Mouse (Mus musculus) kidney, postnatal 4 days (tissue): ENCODE measurements at regions not wholly inside any gene's neighbourhood (a gene's known extent, or its start where the extent isn't known, plus 50 kb on each side); places are given as distances from the start of the nearest gene placed in this dataset.
A peak's percentile ranks its signal among the peaks of the same experiment; 100 is the strongest.

Experiments
- DNase-seq, 2 experiments: peaks; one replicate each; pipeline ENCODE4 v3.0.0; 2021; ENCODE audit warnings: mixed read lengths in 2 of 2

GRCm38 (mm10) chr6:39283761-39284415 lies 77.3 kb upstream of the Kdm7a start:
- DNase-seq: peak; percentile 23 to 43

- DNase-seq: no peak
These were observed 71.7 kb upstream of the Kdm7a start for GRCm38 (mm10) chr6:39278317-39278716.

GRCm38 (mm10) chr6:39274774-39275502 lies 68.3 kb upstream of the Kdm7a start:
- DNase-seq: no peak

- no peak for DNase-seq
These were observed 66.8 kb upstream of the Kdm7a start for GRCm38 (mm10) chr6:39273427-39273826.

- DNase-seq: no peak
These were observed 63.9 kb upstream of the Kdm7a start for GRCm38 (mm10) chr6:39270457-39270856.

GRCm38 (mm10) chr6:39269706-39270105 lies 63.1 kb upstream of the Kdm7a start:
- peak in 1 of 2 experiments; percentile 18 for DNase-seq

- DNase-seq: no peak
These were observed 62.2 kb upstream of the Kdm7a start for GRCm38 (mm10) chr6:39268647-39269428.

- DNase-seq: peak; percentile 49 to 67
These were observed 58.1 kb upstream of the Kdm7a start for GRCm38 (mm10) chr6:39264722-39265121.

- DNase-seq: no peak
These were observed 57.0 kb upstream of the Kdm7a start for GRCm38 (mm10) chr6:39263615-39264014.

- no peak for DNase-seq
These were observed 55.4 kb upstream of the Kdm7a start for GRCm38 (mm10) chr6:39261951-39262350.

GRCm38 (mm10) chr6:39260480-39260879 lies 53.9 kb upstream of the Kdm7a start:
- no peak for DNase-seq

- DNase-seq: no peak
These were observed 52.5 kb upstream of the Kdm7a start for GRCm38 (mm10) chr6:39259129-39259528.

- DNase-seq: no peak
These were observed 52.1 kb upstream of the Kdm7a start for GRCm38 (mm10) chr6:39258656-39259055.

- peak in 1 of 2 experiments; percentile 13 for DNase-seq
These were observed 51.2 kb upstream of the Kdm7a start for GRCm38 (mm10) chr6:39257667-39258395.

GRCm38 (mm10) chr6:39257111-39257571 lies 50.6 kb upstream of the Kdm7a start:
- DNase-seq: peak; percentile 43 to 59

- peak; percentile 62 to 76 for DNase-seq
These were observed 49.9 kb upstream of the Kdm7a start for GRCm38 (mm10) chr6:39256304-39257103.
